Mouse (Mus musculus): ENCODE data around the gene Lrp2.

Gene Lrp2

DNA sequence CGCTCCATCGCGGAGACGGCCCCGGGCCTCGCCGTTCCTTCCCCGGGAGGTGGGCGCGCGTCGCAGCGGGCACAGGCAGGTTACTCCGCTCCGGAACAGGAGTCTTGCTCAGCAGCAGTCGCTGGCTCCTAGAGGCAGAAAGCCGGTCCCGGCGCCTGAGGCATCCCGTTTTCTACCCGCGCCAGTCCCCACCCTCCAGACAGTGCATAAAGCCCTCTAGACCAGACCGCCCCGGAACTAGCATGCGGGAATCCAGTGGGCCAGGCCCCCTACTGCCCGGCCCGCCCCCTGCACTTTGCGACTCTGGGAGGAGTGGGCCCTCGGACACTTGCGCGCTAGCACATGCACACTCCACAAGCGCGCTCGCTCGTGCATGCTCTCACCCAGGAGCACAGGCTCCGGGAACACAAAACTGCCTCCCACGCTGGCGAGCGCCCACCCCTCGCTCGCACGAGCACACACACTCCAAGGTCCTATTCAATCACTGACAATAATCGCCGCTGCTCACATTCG is at the start of gene Lrp2:
Gene Lrp2 (minus strand): TSS at position 180 of the 513 bp plus-strand sequence.
- no peak for DNase-seq

DNA sequence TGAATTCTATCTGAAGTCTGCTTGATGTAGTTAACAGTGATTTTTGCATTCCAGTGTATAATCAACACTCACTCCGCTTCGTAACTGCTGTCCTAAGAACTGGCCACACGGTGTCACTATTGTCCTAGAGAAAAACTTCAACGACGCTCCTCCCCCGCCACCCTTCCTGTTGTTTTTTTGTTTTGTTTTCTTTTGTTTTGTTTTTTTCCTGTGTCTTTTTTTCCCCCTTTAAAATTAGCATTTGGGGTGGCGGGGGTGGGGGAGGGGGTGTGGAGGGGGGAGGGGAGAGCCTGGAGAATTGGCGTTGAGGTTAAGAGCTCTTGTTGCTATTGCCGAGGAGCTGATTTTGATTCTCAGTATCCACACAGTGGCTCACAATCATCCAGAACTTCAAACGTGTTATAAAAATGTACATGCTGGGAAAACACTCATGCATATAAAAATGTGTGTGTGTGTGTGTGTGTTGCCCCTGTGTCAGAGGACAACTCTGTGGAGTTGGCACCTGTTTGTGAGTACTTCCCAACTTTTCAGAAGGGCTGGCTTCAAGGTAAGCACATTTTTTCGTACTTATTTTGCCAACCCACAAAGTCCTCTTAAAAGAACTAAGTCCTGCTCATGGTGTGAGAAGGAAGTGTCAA is 49.3 kb upstream of the Lrp2 start:
- peak; percentile 12 for DNase-seq

GRCm38 (mm10) chr2:69631449-69631848 is 45.6 kb upstream of the Lrp2 start:
- no peak for DNase-seq

DNA sequence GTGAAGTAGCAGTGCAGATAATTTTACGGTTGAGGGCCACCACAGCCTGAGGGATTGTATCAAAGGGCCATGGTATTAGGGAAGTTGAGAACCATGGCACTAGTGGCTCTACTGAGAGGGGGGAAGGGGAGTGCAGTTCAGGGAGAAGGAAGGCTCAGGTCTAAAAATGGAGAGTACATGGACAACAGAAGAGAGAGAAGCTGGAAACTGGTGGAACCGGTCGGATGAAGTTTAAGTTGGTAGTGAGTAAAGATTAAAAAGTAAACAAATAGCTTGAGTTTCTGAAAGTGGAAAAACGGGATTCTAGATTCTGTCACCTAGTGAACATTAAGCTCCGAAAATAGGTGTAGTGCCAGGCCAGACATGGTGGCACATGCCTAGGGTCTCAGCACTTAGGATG is 44.9 kb upstream of the Lrp2 start:
- DNase-seq = no peak

DNA sequence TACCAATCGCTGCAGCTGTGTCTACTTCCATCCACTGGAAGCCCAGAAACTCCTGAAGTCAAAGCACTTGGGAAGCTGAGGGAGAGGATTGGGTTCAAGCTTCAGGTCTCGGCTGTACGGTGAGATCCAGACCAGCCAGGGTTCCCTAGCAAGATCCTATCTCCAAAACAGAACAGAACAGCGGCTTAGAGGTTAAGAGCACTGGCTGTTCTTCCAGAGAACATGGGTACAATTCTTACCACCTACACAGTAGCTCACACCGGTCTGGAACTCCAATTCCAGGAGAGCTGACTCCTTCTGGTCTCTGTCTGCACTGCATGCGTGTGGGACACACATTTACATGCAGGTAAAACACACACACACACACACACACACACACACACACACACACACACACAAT is 44.0 kb upstream of the Lrp2 start:
- DNase-seq = no peak

GRCm38 (mm10) chr2:69629215-69629614 is 43.4 kb upstream of the Lrp2 start:
- DNase-seq = no peak

DNA sequence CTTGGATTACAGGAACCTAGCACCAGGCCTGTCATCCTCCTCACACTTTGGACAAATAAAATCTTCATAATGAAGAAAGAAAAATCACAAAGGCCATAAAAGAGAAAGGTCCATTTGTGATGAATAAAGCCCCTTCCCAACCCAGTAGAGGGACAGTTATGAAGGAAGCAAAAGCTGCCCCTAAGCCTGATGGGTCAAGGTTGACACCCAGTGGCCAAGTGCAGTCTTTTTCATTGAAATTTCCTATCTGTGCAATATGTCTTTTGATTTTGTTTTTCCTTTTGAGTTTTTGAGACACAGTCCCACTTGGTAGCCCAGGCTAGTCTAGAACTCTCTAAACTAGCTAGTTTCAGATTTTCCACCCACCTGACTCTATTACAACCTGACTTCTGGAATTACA is 33.4 kb upstream of the Lrp2 start:
- DNase-seq = no peak

- DNase-seq = no peak
These were observed 32.5 kb upstream of the Lrp2 start for GRCm38 (mm10) chr2:69618336-69618735.

DNA sequence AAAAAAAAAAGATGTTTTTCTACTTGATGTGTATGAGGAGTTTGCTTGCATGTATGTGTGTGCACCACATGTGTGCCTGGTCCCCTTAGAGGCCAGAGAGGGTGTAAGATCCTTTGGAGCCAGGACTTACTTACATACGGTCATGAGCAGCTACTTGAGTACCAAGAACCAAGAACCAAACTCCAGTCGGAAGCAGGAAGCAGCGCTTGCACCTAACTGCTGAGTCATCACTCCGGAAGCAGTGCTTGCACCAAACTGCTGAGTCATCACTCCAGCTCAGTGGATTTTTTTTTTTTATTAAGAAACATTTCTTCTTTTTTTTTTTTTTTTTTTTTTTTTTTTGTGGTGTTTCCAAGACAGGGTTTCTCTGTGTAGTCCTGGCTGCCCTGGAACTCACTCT is 27.4 kb upstream of the Lrp2 start:
- DNase-seq = no peak

DNA sequence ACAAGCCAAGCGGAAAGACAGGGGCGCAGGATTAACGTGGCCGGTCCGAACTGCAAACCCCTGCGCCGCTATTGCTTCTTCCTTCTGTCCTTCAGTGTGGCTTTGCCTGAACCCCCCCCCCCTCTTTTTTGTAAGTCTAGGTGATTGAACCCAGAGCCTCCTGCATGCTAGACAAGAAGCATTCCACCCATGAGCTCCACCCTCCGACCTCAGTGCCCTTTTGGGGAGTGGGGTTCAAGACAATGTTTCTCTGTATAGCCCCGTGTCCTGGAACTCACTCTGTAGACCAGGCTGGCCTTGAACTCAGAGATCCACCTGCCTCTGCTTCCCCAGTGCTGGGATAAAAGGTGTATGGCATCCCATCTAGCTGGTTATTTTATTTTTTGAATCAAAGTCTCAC is 26.9 kb upstream of the Lrp2 start:
- no peak for DNase-seq

DNA sequence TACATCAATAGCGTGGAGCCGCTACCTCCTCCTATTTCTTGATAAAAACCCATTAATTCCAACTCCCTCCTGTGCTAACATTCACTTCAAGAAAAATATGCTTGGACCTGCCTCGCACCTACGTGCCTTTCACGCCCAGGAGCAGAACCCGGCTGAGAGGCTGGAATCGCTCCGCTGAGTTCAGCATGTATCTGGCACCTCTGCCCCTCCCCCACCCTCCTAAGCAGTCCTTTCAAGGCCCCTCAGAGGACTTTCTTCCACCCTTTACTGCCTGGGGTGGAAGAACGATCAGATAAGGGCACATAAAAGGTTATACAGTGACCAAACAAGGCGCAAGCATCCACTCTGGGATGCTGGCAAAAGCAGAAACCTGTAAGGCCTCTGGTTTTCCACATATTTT is 26.4 kb upstream of the Lrp2 start:
- no peak for DNase-seq

GRCm38 (mm10) chr2:69606621-69607020 is 20.8 kb upstream of the Lrp2 start:
- DNase-seq = no peak

- DNase-seq = no peak
These were observed 18.0 kb upstream of the Lrp2 start for GRCm38 (mm10) chr2:69603726-69604393.

DNA sequence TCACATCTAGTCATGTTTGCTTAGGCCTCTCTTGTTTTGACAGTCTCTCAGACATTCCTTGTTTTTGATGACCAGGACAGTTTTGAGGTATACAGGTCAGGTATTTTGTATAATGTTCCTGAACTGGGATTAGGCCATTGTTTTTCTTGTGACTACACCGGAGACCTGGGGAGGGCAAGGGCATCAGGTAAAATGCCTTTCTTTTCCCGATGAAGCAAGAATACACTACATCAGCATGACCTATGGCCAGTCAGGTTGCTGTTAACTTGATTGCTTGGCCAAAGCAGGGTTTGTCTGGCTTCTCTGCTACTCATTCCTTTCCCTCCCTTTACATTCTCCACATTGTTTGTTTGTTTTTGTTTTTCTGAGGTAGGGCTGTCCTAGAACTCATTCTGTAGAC is 7.3 kb upstream of the Lrp2 start:
- DNase-seq = no peak

GRCm38 (mm10) chr2:69592536-69592935 is 6.7 kb upstream of the Lrp2 start:
- DNase-seq = no peak

- no peak for DNase-seq
These were observed 6.2 kb upstream of the Lrp2 start for GRCm38 (mm10) chr2:69591966-69592505.

DNA sequence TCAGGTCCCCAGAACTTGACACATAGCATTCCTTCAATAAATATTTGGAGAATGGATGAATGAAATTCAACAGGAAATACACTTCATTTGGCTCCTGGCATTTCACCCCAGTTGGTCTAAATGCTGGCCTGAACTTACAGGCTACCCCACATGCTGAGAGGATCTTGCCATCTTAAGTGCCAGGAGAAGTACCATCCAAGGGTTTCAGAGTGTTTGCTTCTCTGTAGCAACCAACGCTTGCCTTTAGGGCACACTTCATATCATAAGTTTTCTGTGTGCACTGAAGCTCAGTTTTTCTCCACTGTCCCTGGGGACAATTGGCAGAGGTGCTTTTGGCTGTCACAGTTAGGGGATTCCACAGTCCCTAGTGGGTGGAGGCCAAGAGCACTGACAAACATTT is 4.7 kb upstream of the Lrp2 start:
- no peak for DNase-seq

GRCm38 (mm10) chr2:69587896-69588295 is 2.0 kb upstream of the Lrp2 start:
- DNase-seq = no peak

GRCm38 (mm10) chr2:69586821-69587728 is 1.2 kb upstream of the Lrp2 start:
- no peak for DNase-seq

DNA sequence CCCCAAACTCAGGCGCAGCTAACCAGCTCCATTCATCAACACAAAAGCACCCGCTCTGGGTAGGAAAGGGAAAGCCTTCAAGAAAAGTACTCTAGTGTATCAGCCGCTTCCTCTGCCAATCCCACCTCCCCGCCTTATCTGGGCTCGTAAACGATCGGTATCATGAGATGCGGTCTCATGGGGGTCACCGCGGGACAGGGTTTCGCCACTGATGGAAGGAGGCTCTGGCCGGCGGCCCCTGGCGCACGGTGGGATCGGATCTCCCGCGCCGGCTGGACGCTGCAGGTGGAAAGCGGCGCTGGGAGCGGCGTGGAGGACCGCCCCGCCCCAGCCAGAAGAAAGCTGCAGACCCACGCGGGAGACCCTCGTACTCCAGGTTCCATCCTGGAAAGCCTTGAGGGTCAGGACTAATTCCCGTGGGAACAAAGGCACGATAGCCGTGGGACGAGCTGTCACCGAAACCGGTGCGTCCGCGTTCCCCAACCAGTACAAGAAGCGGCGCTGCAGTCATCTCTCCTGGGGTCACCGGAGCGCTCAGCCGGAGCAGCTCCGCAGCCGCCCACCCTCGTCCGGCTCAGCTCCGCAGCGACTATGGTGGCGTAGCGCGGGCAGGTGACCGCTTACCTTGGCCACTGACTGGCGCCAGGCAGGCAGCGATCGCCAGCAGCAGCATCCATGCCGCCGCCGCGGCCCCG is 527 bp downstream of the Lrp2 start:
- DNase-seq = no peak

DNA sequence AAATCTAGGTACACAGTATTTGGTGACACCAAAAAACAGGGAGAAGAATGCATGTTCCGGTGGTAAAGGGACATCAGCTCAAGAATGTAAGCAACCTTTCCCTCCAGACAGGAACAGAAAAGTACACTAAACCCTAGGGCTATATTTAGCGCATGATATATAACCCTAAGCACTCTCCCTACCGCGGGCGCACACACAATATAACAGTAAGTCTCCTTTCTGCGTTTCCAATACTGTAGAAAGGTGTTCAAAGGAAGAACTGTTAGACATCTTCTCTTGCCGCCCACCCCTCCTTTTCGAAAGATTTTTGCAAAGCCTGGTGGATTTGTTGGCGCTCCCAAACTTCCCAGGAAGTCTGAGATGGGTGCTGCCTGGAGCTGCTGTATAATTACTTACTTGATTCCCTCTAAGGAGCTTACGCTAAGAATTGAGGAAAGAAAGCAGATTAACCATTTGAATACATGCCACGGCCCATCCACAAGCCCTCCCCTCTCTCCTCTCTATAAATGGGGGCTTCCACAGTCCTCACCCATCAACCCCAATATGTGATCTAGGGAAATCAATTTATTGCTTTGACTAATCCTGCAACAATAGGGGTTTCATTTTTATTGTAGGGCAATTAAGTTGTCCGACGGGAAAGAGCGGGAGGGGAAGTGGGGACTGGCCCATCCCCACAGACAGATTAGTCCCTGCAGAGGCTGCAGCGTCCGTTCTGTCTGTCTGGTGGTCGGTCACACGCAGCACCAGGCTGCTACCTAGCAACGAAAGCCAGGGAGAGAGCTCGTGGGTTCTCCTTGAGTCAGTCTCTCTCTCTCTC is 1.5 kb downstream of the Lrp2 start:
- DNase-seq = no peak

- no peak for DNase-seq
These were observed 3.0 kb downstream of the Lrp2 start for GRCm38 (mm10) chr2:69582861-69583260.
